Mouse (Mus musculus) small intestine, adult 2 months (tissue): ENCODE measurements around the gene Aspdh.

ENCODE experiments used
- CTCF ChIP-seq: fragments of 200-500 bp; IDR thresholded peaks from 2 replicates; pipeline ENCODE4 v1.5.1; 2012; ENCODE audit warnings: low read depth, mild to moderate bottlenecking, control low read depth, inconsistent platforms, low read length, moderate library complexity, mixed read lengths; ENCODE audit not compliant: insufficient replicate concordance, insufficient read length; ENCODE audit errors: extremely low read depth
- POLR2A ChIP-seq: fragments of 200-500 bp; IDR thresholded peaks from 2 replicates; pipeline ENCODE4 v1.6.1; 2012; ENCODE audit warnings: low read depth, mild to moderate bottlenecking, control low read depth, inconsistent platforms, low read length, moderate library complexity

- TF ChIP-seq CTCF (no peak), POLR2A (no peak)
Measured at GRCm38 (mm10) chr7:44463056-44463425, 2.1 kb upstream of the Aspdh start.
